Mouse (Mus musculus): Measurements from ENCODE around the gene Slc22a2. TPM values are rescaled to one million over a fixed set of nuclear protein-coding genes. Genes with fewer than 3 reads are reported as not detected.

The Slc22a2 gene
- polyA plus RNA-seq, 1 experiment = 190 TPM

GRCm38 (mm10) chr17:12655826-12656225 lies 71.9 kb downstream of the Slc22a2 start:
- Histone ChIP-seq H3K4me3 (ENCODE audit: insufficient read depth, low read depth, low read length) (no peak overlapping the region), H3K27ac (ENCODE audit: insufficient read depth, low read depth, low read length) (no peak overlapping the region), H3K27me3 (replicated peaks; ENCODE audit: control insufficient read depth, insufficient read depth, low read length) (no peaks in the 10 kb centered on the region), H3K36me3 (ENCODE audit: control insufficient read depth, insufficient read depth, low read length) (no peaks in the 10 kb centered on the region), H3K4me1 (ENCODE audit: control insufficient read depth, insufficient read depth, low read length) (no peaks in the 10 kb centered on the region)
- TF ChIP-seq POLR2A (IDR thresholded peaks at IDR 0.05; ENCODE audit: low read depth, low read length) = no peak
- no peak for TF ChIP-seq CTCF (conservative IDR thresholded peaks at IDR 0.05; ENCODE audit: insufficient read depth, insufficient read length, low read depth, low read length)
- WGBS = 61% methylated on average over 7 of the region's 7 CpGs
- DNase-seq = no peak

GRCm38 (mm10) chr17:12658784-12659183 lies 74.9 kb downstream of the Slc22a2 start:
- Histone ChIP-seq H3K4me1 (ENCODE audit: control insufficient read depth, insufficient read depth, low read length) (no peaks in the 10 kb centered on the region), H3K27me3 (replicated peaks; ENCODE audit: control insufficient read depth, insufficient read depth, low read length) (no peaks in the 10 kb centered on the region), H3K36me3 (ENCODE audit: control insufficient read depth, insufficient read depth, low read length) (no peaks in the 10 kb centered on the region), H3K27ac (ENCODE audit: insufficient read depth, low read depth, low read length) (no peak overlapping the region), H3K4me3 (ENCODE audit: insufficient read depth, low read depth, low read length) (no peak overlapping the region)
- TF ChIP-seq CTCF (conservative IDR thresholded peaks at IDR 0.05; ENCODE audit: insufficient read depth, insufficient read length, low read depth, low read length) (no peak), POLR2A (IDR thresholded peaks at IDR 0.05; ENCODE audit: low read depth, low read length) (no peak)
- 78% methylated on average over 7 of the region's 7 CpGs for WGBS
- DNase-seq = no peak

- Histone ChIP-seq H3K4me1 (ENCODE audit: control insufficient read depth, insufficient read depth, low read length) (no peaks in the 10 kb centered on the region), H3K36me3 (ENCODE audit: control insufficient read depth, insufficient read depth, low read length) (no peaks in the 10 kb centered on the region; the same call in 1 of the 2 replicates), H3K4me3 (ENCODE audit: insufficient read depth, low read depth, low read length) (no peak overlapping the region), H3K27ac (ENCODE audit: insufficient read depth, low read depth, low read length) (no peak overlapping the region), H3K27me3 (replicated peaks; ENCODE audit: control insufficient read depth, insufficient read depth, low read length) (no peaks in the 10 kb centered on the region)
- 90% methylated on average over 10 of the region's 10 CpGs for WGBS
- no peak for DNase-seq
- TF ChIP-seq POLR2A (IDR thresholded peaks at IDR 0.05; ENCODE audit: low read depth, low read length) (no peak), CTCF (conservative IDR thresholded peaks at IDR 0.05; ENCODE audit: insufficient read depth, insufficient read length, low read depth, low read length) (no peak)
These were observed 75.3 kb downstream of the Slc22a2 start for GRCm38 (mm10) chr17:12659233-12659632.

DNA sequence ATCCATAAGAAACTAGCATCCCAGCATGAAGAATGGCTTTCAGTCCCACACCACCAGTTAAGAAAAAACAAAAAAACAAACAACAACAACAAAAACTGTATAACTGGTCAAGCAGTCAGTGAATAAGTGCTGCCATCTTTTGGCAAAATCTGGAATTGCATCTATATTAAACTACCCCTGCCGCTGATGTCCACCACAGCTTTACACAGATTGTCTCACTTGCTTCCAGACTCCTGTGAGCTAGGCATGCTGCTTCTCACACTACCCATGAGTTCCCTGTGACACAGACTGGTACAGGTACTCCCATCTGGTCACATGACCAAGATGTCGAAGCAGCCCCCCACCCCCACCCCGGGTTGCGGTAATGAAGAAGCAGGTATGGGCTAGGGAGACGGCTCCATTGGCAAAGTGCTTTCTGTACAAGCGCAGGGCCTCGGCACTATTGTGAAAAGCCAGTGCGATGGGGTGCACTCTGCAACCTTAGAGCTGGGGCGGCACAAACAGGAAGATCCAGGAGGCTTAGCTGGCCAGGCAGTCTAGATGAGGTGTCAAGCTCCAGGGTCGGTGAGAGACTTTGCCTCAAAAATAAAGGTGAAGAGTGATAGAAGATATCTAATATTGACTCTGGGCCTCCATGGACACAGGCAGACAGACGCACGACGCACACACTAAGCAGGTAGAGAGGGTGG lies 76.8 kb downstream of the Slc22a2 start:
- WGBS = 62% methylated on average over 13 of the region's 13 CpGs
- no peaks in the 10 kb centered on the region for H3K4me1 ChIP-seq (ENCODE audit: control insufficient read depth, insufficient read depth, low read length)
- peak; percentile 65 for DNase-seq
- TF ChIP-seq POLR2A (IDR thresholded peaks at IDR 0.05; ENCODE audit: low read depth, low read length) (no peak), CTCF (conservative IDR thresholded peaks at IDR 0.05; ENCODE audit: insufficient read depth, insufficient read length, low read depth, low read length) (peak; percentile 41)
- no peaks in the 10 kb centered on the region for H3K27me3 ChIP-seq (replicated peaks; ENCODE audit: control insufficient read depth, insufficient read depth, low read length)
- H3K4me3 ChIP-seq (ENCODE audit: insufficient read depth, low read depth, low read length) = no peak overlapping the region
- H3K36me3 ChIP-seq (ENCODE audit: control insufficient read depth, insufficient read depth, low read length) = no peaks in the 10 kb centered on the region; the same call in 1 of the 2 replicates
- no peak overlapping the region for H3K27ac ChIP-seq (ENCODE audit: insufficient read depth, low read depth, low read length)

- H3K4me3 ChIP-seq (ENCODE audit: insufficient read depth, low read depth, low read length) = no peak overlapping the region
- TF ChIP-seq POLR2A (IDR thresholded peaks at IDR 0.05; ENCODE audit: low read depth, low read length) (no peak), CTCF (conservative IDR thresholded peaks at IDR 0.05; ENCODE audit: insufficient read depth, insufficient read length, low read depth, low read length) (no peak)
- no peaks in the 10 kb centered on the region; the same call in 1 of the 2 replicates for H3K36me3 ChIP-seq (ENCODE audit: control insufficient read depth, insufficient read depth, low read length)
- H3K27ac ChIP-seq (ENCODE audit: insufficient read depth, low read depth, low read length) = no peak overlapping the region
- H3K4me1 ChIP-seq (ENCODE audit: control insufficient read depth, insufficient read depth, low read length) = peaks cover 5% of the 10 kb centered on the region
- DNase-seq = peak; percentile 54
- no peaks in the 10 kb centered on the region for H3K27me3 ChIP-seq (replicated peaks; ENCODE audit: control insufficient read depth, insufficient read depth, low read length)
- WGBS = 56% methylated on average over 8 of the region's 8 CpGs
These were observed 80.2 kb downstream of the Slc22a2 start for GRCm38 (mm10) chr17:12664156-12664555.

DNA sequence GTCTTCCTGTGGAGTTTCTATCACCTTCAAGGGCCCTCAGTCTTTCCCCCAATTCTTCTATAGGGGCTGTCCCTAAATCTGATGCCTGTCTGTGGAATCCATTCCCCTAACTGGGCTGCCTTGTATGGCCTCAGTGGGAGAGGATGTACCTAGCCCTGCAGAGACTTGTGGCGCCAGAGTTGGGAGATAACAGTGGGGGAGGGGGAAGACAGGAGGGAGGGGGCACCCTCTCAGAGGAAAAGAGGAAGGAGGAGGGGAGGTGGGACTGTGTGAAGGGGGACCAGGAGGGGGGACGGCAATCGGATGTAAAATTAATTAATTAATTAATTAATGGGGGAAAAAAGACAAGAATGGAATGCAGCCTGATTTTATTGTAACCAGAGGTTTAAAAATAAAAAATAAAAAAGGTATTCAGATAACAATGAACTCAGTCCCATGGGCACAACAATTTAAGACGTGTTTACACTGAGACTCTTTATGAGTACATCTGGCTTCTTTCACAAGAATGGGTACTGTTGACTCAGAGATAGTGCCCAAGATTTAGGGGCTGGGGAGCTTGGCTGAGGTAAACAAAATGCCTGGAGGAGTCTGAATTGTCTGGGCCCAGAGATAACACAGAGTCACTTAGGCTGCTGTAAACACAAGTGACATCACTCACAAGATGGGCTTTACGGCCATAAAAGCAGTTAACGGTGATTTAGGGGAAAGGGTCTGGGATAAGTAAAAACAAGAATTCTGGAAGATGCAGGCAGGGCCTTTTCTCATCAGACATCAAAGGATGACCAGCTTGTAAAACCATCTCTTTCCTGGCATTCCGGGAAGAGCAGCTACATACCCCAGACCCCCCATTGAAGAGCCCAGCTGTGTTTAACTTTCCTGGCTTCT lies 84.8 kb downstream of the Slc22a2 start:
- no peaks in the 10 kb centered on the region; the same call in 1 of the 2 replicates for H3K36me3 ChIP-seq (ENCODE audit: control insufficient read depth, insufficient read depth, low read length)
- no peak overlapping the region for H3K4me3 ChIP-seq (ENCODE audit: insufficient read depth, low read depth, low read length)
- no peak for TF ChIP-seq CTCF (conservative IDR thresholded peaks at IDR 0.05; ENCODE audit: insufficient read depth, insufficient read length, low read depth, low read length)
- TF ChIP-seq POLR2A (IDR thresholded peaks at IDR 0.05; ENCODE audit: low read depth, low read length) = no peak
- H3K4me1 ChIP-seq (ENCODE audit: control insufficient read depth, insufficient read depth, low read length) = peaks cover 26% of the 10 kb centered on the region
- no peaks in the 10 kb centered on the region for H3K27me3 ChIP-seq (replicated peaks; ENCODE audit: control insufficient read depth, insufficient read depth, low read length)
- peak overlapping the region; percentile 2; the same call in 1 of the 2 replicates for H3K27ac ChIP-seq (ENCODE audit: insufficient read depth, low read depth, low read length)
- 53% methylated on average over 7 of the region's 7 CpGs for WGBS
- no peak for DNase-seq

GRCm38 (mm10) chr17:12669363-12669679 lies 85.4 kb downstream of the Slc22a2 start:
- Histone ChIP-seq H3K27me3 (replicated peaks; ENCODE audit: control insufficient read depth, insufficient read depth, low read length) (no peaks in the 10 kb centered on the region), H3K27ac (ENCODE audit: insufficient read depth, low read depth, low read length) (peak overlapping the region; percentile 2; the same call in 1 of the 2 replicates), H3K4me1 (ENCODE audit: control insufficient read depth, insufficient read depth, low read length) (peaks cover 26% of the 10 kb centered on the region)

More at GRCm38 (mm10) chr17:12669363-12669679, 85.4 kb downstream of the Slc22a2 start:
- Histone ChIP-seq H3K36me3 (ENCODE audit: control insufficient read depth, insufficient read depth, low read length) (no peaks in the 10 kb centered on the region; the same call in 1 of the 2 replicates), H3K4me3 (ENCODE audit: insufficient read depth, low read depth, low read length) (no peak overlapping the region)
- peak; percentile 75 for DNase-seq
- TF ChIP-seq CTCF (conservative IDR thresholded peaks at IDR 0.05; ENCODE audit: insufficient read depth, insufficient read length, low read depth, low read length) = no peak
- no peak for TF ChIP-seq POLR2A (IDR thresholded peaks at IDR 0.05; ENCODE audit: low read depth, low read length)

All from kidney, adult 2 months (tissue).